Mouse (Mus musculus) liver, adult 2 months (tissue): ENCODE measurements around the gene Calm1.

Experiments
- CTCF ChIP-seq: fragments of 200-500 bp; IDR thresholded peaks from 2 replicates; pipeline ENCODE4 v1.5.1; 2011; ENCODE audit warnings: low read depth, low read length, control low read depth
- POLR2A ChIP-seq: fragments of 200-500 bp; IDR thresholded peaks from 2 replicates; pipeline ENCODE4 v1.6.1; 2011; ENCODE audit warnings: low read length, control low read depth; ENCODE audit not compliant: insufficient read depth; ENCODE audit errors: extremely low read depth

DNA sequence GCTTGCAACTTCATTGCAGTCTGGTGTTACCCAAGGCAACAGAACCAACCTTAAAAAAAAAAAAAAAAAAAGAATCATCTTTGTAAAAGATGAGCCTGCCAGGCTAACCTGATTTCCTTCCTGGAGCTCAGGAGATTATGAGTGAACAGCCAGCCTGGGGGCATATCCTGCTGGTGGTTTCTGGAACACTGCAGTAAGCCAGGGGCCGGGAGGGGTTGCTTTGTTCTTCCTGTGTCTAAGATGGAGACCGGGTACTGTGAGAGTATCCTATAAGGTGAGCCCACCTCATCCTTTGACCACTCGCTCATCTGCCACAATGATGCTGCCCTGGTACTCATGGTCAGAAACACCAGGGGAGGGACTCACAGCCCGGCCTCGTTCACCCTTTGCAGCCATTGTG is 35.0 kb downstream of the Calm1 start:
- no peak for TF ChIP-seq CTCF
- no peak for TF ChIP-seq POLR2A
